Mouse (Mus musculus) stomach, embryonic 16.5 days (tissue): ENCODE data around the gene Casc1. TPM values are rescaled to one million over a fixed set of nuclear protein-coding genes. Genes with fewer than 3 reads are reported as not detected.

Experiments
- polyA plus RNA-seq: library from polyadenylated mRNA; unstranded; fragments of >200 nt; fragmentation: Nextera tagmentation; extraction: Ambion mirVana; gene quantifications from 2 replicates; pipeline ENCODE4 v1.2.1, GENCODE M21; 2015

Gene Casc1
- polyA plus RNA-seq, 1 experiment from 2014 or later = 0.43 TPM

Other genes starting within 250 kb of the Casc1 start
- gene Bcat1, start 134.8 kb downstream of the Casc1 start, polyA plus RNA-seq = 15.9 and 24.1 TPM in 2 replicates
- gene Lrmp, start 95.4 kb downstream of the Casc1 start, polyA plus RNA-seq = 31.4 and 37.9 TPM in 2 replicates
- 34.8 and 39.1 TPM in 2 replicates for gene Etfrf1, start 129 bp upstream of the Casc1 start, polyA plus RNA-seq
- gene Kras, start 39.2 kb upstream of the Casc1 start, polyA plus RNA-seq = 58.6 and 64.9 TPM in 2 replicates